Mouse (Mus musculus): ENCODE data around the gene Mthfd2l. TPM values are rescaled to one million over a fixed set of nuclear protein-coding genes. Genes with fewer than 3 reads are reported as not detected.

Gene Mthfd2l
- polyA plus RNA-seq, 1 experiment: 8.5 TPM

DNA sequence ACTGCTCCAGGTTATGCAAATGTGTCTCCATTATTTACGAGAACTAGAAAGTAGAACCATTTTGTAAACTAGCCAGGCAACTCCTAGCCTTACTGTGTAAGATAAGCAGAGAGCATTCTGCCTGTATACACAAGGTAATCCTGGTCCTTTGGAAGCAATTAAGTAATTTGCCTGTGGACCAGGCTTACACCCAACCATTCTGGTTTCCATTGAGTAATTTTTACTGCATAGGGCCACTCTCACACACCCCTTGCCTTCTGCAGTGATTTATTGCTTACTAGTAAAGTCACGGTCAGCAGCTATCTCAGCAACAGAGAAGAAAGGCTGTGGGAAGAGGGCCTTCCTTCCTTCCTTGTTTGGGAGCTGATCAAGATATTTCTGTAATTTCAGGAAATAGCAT lies 5.8 kb downstream of the Mthfd2l start:
- no peaks in the 10 kb centered on the region for H3K9me3 ChIP-seq
- no peak for TF ChIP-seq FLI1 (IDR thresholded peaks at IDR 0.05; ENCODE audit: low read length)
- no peak for TF ChIP-seq GATA1 (IDR thresholded peaks at IDR 0.05; ENCODE audit: borderline replicate concordance, low read length)
- no peaks in the 10 kb centered on the region for H3K27me3 ChIP-seq (replicated peaks)

DNA sequence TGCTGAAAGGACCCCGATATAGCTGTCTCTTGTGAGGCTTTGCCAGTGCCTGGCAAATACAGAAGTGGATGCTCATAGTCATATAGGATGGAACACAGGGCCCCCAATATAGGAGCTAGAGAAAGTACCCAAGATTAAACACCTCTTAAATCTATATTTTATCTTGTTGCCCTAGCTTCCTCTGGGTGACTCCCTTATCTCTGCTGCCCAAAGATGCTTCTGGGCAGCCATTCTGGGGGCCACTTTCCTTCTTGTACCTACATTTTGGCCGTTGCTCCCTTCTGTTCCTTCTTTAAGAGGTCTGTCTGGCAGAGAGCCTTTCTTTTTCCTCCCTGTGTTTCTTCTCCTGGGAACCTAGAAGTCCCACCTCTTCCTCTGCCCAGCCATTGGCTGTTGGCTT lies 14.5 kb downstream of the Mthfd2l start:
- no peaks in the 10 kb centered on the region for H3K9me3 ChIP-seq
- peaks cover 59% of the 10 kb centered on the region for H3K4me1 ChIP-seq
- no peaks in the 10 kb centered on the region for H3K27me3 ChIP-seq (replicated peaks)
- TF ChIP-seq FLI1 (IDR thresholded peaks at IDR 0.05; ENCODE audit: low read length) (no peak), GATA1 (IDR thresholded peaks at IDR 0.05; ENCODE audit: borderline replicate concordance, low read length) (no peak)
- H3K36me3 ChIP-seq (replicated peaks; ENCODE audit: low read length): no peaks in the 10 kb centered on the region
- no peak overlapping the region for H3K4me3 ChIP-seq (replicated peaks)

More for the DNA sequence above, 5.8 kb downstream of the Mthfd2l start:
- Histone ChIP-seq H3K36me3 (replicated peaks; ENCODE audit: low read length) (peaks cover 36% of the 10 kb centered on the region), H3K4me3 (replicated peaks) (no peak overlapping the region), H3K4me1 (peaks cover 32% of the 10 kb centered on the region)

DNA sequence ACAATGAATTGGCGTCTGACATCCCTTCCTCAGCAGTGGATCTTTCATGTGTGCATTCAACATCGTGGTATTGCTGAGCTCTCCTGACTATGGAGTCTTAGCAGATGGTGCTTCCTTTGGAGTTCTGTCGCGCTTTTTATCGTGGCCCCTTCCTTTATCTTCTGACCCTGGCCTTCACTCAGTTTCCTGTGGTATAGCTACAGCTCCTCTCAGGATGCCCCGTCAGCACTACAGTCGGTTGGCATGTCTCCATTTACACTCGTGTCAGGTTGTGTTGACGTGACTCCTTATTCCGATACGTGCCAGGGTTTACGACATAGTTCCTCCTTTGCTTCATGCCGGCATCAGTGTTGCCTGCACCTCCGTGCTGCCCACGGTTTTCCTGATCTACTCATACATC lies 18.6 kb downstream of the Mthfd2l start:
- Histone ChIP-seq H3K36me3 (replicated peaks; ENCODE audit: low read length) (no peaks in the 10 kb centered on the region), H3K27me3 (replicated peaks) (no peaks in the 10 kb centered on the region), H3K9me3 (no peaks in the 10 kb centered on the region), H3K4me1 (peaks cover 61% of the 10 kb centered on the region), H3K4me3 (replicated peaks) (peak overlapping the region; percentile 86)
- 0 out of 3 replicates have a peak, but pooled peaks have one; percentile 48 for TF ChIP-seq GATA1 (IDR thresholded peaks at IDR 0.05; ENCODE audit: borderline replicate concordance, low read length)
- no peak for TF ChIP-seq FLI1 (IDR thresholded peaks at IDR 0.05; ENCODE audit: low read length)

DNA sequence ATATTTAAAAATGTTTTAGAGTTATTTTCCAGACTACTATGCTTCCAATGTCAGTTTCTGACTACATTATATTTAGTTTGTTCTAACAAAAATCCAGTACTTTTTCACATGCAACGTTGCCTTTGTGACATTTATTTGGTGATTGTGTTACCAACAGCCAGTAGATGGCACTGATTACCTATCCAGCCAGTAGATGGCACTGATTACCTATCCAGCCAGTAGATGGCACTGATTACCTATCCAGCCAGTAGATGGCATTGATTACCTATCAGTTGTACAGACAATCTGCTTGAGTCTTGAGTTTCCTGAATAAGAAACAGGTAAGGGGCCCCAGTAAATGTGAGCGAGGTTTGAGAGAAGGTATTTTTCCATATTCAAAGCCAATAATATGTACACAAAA lies 20.6 kb downstream of the Mthfd2l start:
- TF ChIP-seq FLI1 (IDR thresholded peaks at IDR 0.05; ENCODE audit: low read length) (no peak), GATA1 (IDR thresholded peaks at IDR 0.05; ENCODE audit: borderline replicate concordance, low read length) (no peak)
- H3K27me3 ChIP-seq (replicated peaks): no peaks in the 10 kb centered on the region
- H3K4me3 ChIP-seq (replicated peaks): no peak overlapping the region
- peaks cover 47% of the 10 kb centered on the region for H3K4me1 ChIP-seq
- no peaks in the 10 kb centered on the region for H3K9me3 ChIP-seq
- H3K36me3 ChIP-seq (replicated peaks; ENCODE audit: low read length): no peaks in the 10 kb centered on the region

DNA sequence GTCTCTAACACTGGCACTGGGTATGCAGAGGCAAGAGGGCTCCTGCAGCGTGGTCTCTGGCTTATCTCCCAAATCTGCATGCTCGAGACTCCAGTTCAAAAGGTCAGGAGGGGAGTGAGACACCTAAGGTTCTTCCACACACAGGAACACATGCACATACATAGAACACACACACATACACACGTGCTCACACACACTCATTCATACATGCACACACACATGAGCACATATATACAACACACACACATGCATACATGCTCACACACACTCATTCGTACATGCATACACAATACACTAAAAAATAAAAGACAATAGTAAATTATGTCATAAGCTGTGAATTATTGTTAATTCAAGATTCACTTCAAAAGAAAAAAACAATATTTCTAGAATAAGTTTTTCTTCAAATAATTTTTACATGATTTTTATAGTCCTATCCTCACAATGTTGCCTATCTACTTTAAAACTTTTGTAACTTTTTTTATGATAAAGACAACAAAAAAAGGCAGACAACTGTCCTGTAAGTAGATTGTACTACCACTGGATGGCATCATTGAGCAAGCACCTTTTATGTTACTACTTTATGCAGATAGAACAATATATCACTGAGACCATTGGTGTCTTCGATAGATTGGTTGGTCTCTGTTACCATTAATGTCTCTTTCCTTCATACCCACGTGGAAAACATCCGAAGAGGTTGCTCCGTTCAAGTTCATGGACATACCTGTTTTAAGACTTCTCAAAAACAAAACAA lies 22.0 kb downstream of the Mthfd2l start:
- Histone ChIP-seq H3K4me1 (peaks cover 33% of the 10 kb centered on the region), H3K9me3 (no peaks in the 10 kb centered on the region), H3K4me3 (replicated peaks) (no peak overlapping the region), H3K27me3 (replicated peaks) (no peaks in the 10 kb centered on the region), H3K36me3 (replicated peaks; ENCODE audit: low read length) (no peaks in the 10 kb centered on the region)
- TF ChIP-seq FLI1 (IDR thresholded peaks at IDR 0.05; ENCODE audit: low read length): no peak
- no peak for TF ChIP-seq GATA1 (IDR thresholded peaks at IDR 0.05; ENCODE audit: borderline replicate concordance, low read length)

DNA sequence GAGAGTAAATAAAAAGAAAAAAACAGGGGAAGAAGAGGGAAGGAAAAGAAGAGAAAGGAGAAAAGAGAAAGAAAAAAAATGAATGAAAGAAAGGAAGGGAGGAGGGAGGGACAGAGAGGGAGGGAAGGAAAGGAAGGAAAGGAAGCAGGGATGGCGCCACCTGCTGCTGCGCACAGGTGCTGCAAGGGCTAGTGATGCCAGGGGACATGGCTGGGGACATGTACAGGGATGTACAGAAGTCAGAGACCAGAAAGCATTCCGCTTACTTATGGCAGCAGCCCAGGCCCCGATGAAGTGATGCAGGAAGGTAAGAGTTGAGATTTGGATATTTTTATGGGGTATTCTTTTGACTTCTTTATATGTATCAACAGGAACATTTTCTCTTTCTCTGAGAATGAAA lies 33.4 kb downstream of the Mthfd2l start:
- peak overlapping the region; percentile 53 for H3K4me3 ChIP-seq (replicated peaks)
- peaks cover 50% of the 10 kb centered on the region for H3K4me1 ChIP-seq
- no peak for TF ChIP-seq GATA1 (IDR thresholded peaks at IDR 0.05; ENCODE audit: borderline replicate concordance, low read length)
- no peak for TF ChIP-seq FLI1 (IDR thresholded peaks at IDR 0.05; ENCODE audit: low read length)
- H3K36me3 ChIP-seq (replicated peaks; ENCODE audit: low read length): peaks cover 16% of the 10 kb centered on the region
- no peaks in the 10 kb centered on the region for H3K27me3 ChIP-seq (replicated peaks)
- no peaks in the 10 kb centered on the region for H3K9me3 ChIP-seq

DNA sequence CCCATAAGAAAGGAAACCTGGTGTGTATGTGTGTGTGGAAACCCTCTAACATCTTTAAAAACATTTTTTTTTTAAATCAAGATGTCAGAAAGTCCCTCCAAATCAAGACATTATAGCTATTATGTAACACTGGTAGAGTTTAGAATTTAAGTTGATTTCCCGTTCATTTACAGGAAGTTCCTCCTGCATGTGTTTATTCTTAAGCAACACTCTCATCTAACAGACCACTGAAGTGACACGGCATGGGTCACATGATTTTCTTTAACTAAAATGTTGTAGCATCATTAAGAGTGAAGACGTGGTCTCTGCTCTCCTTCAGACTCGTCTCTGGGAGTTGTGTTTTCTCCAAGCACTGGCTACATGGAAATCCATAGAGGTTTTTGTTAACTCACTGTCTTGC lies 33.8 kb downstream of the Mthfd2l start:
- Histone ChIP-seq H3K4me3 (replicated peaks) (no peak overlapping the region), H3K36me3 (replicated peaks; ENCODE audit: low read length) (peaks cover 11% of the 10 kb centered on the region), H3K4me1 (peaks cover 46% of the 10 kb centered on the region), H3K9me3 (no peaks in the 10 kb centered on the region), H3K27me3 (replicated peaks) (no peaks in the 10 kb centered on the region)
- TF ChIP-seq FLI1 (IDR thresholded peaks at IDR 0.05; ENCODE audit: low read length) (no peak), GATA1 (IDR thresholded peaks at IDR 0.05; ENCODE audit: borderline replicate concordance, low read length) (no peak)

DNA sequence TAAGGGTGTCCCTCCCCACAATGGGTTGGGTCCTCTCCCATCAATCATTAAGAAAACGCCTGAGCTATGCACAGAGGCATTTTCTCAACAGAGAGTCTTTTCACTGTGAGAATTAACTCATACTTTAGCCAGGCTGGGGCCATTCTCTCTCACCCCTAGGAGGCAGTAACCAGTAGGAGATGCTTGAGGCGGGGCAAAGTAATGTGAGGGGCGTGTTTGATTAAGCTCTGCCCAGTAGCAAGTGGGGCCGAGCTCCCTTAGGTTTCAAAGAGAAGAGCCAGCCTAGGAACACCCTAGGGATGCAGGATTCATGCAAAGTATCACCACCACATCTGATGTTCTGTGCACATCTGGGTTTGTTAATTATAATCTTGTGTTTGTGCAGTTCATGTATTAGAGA lies 34.5 kb downstream of the Mthfd2l start:
- Histone ChIP-seq H3K9me3 (peaks cover 1% of the 10 kb centered on the region; the same call in 1 of the 2 replicates), H3K27me3 (replicated peaks) (no peaks in the 10 kb centered on the region), H3K4me3 (replicated peaks) (no peak overlapping the region), H3K36me3 (replicated peaks; ENCODE audit: low read length) (peaks cover 10% of the 10 kb centered on the region), H3K4me1 (peaks cover 39% of the 10 kb centered on the region)
- no peak for TF ChIP-seq GATA1 (IDR thresholded peaks at IDR 0.05; ENCODE audit: borderline replicate concordance, low read length)
- no peak for TF ChIP-seq FLI1 (IDR thresholded peaks at IDR 0.05; ENCODE audit: low read length)

DNA sequence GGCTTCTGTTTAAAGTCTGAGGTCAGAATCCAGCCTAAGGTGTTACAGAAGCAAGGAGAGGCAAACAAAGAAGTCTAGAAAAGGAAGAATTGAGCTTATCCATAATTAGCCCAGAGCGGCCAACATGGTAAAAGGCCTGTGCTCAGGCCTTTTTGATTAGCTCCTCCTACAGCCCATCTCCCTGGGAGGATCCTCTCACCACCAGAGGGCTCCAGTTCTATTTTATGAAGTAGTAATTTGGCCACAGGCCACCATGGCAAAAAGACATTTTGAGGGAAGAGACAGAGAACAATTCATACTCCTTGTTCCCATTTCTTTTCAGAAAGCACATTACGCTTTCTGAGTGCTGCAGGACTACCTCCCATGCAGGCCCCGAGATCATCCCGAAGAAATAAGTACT lies 46.3 kb downstream of the Mthfd2l start:
- Histone ChIP-seq H3K27me3 (replicated peaks) (no peaks in the 10 kb centered on the region), H3K9me3 (no peaks in the 10 kb centered on the region), H3K4me1 (no peaks in the 10 kb centered on the region), H3K4me3 (replicated peaks) (no peak overlapping the region), H3K36me3 (replicated peaks; ENCODE audit: low read length) (peaks cover 15% of the 10 kb centered on the region)
- no peak for TF ChIP-seq GATA1 (IDR thresholded peaks at IDR 0.05; ENCODE audit: borderline replicate concordance, low read length)
- no peak for TF ChIP-seq FLI1 (IDR thresholded peaks at IDR 0.05; ENCODE audit: low read length)

DNA sequence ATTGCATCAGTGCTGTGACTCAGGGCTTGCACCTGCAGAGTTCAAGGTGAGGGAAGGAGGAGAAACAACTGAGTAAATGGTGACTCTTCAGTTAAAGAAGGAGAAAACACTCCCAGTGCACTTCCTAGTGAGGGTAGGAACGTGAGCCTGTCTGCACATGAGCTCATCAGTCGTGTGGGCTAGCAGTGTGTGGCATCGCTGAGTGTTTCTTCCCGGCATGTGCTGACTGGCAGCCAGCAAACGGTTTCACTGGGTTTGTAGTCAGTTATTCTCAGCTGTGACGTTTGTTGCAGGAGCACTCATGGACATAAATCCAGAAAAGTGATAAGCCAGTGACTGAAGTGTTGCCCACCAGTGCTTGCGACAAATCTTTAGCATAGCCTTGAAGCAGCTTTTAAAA lies 49.4 kb downstream of the Mthfd2l start:
- Histone ChIP-seq H3K4me3 (replicated peaks) (no peak overlapping the region), H3K9me3 (no peaks in the 10 kb centered on the region), H3K36me3 (replicated peaks; ENCODE audit: low read length) (peaks cover 13% of the 10 kb centered on the region), H3K27me3 (replicated peaks) (no peaks in the 10 kb centered on the region), H3K4me1 (no peaks in the 10 kb centered on the region)
- TF ChIP-seq FLI1 (IDR thresholded peaks at IDR 0.05; ENCODE audit: low read length) (no peak), GATA1 (IDR thresholded peaks at IDR 0.05; ENCODE audit: borderline replicate concordance, low read length) (no peak)

All from megakaryocyte, embryonic 14.5 days (primary cell).